Mouse (Mus musculus): Measurements from ENCODE around the gene Chmp5.

Chmp5 gene

GRCm38 (mm10) chr4:40946516-40947121 lies 1.6 kb upstream of the Chmp5 start:
- no peak for DNase-seq (ENCODE audit: low read depth, low spot score)

- DNase-seq (ENCODE audit: low read depth, low spot score), result peak; percentile 32
These were observed 545 bp upstream of the Chmp5 start for GRCm38 (mm10) chr4:40947565-40948159.

GRCm38 (mm10) chr4:40953521-40953920 lies 5.3 kb downstream of the Chmp5 start:
- peak; percentile 47 for DNase-seq (ENCODE audit: low read depth, low spot score)

GRCm38 (mm10) chr4:40955942-40956341 lies 7.7 kb downstream of the Chmp5 start:
- DNase-seq (ENCODE audit: low read depth, low spot score), result no peak

- peak; percentile 52 for DNase-seq (ENCODE audit: low read depth, low spot score)
These were observed 15.3 kb downstream of the Chmp5 start for GRCm38 (mm10) chr4:40963536-40963935.

GRCm38 (mm10) chr4:40969161-40969560 lies 21.0 kb downstream of the Chmp5 start:
- DNase-seq (ENCODE audit: low read depth, low spot score), result no peak

- DNase-seq (ENCODE audit: low read depth, low spot score), result peak; percentile 28
These were observed 21.8 kb downstream of the Chmp5 start for GRCm38 (mm10) chr4:40969781-40970591.

GRCm38 (mm10) chr4:40970592-40970841 lies 22.3 kb downstream of the Chmp5 start:
- DNase-seq (ENCODE audit: low read depth, low spot score), result no peak

GRCm38 (mm10) chr4:40970842-40971701 lies 22.9 kb downstream of the Chmp5 start, which contains the start of gene Nfx1:
Gene Nfx1 (plus strand): TSS chr4:40970906.
- DNase-seq (ENCODE audit: low read depth, low spot score), result peak; percentile 99

GRCm38 (mm10) chr4:40971744-40972143 lies 23.5 kb downstream of the Chmp5 start:
- peak; percentile 58 for DNase-seq (ENCODE audit: low read depth, low spot score)

GRCm38 (mm10) chr4:40974011-40974410 lies 25.8 kb downstream of the Chmp5 start:
- DNase-seq (ENCODE audit: low read depth, low spot score), result peak; percentile 20

- no peak for DNase-seq (ENCODE audit: low read depth, low spot score)
These were observed 27.5 kb downstream of the Chmp5 start for GRCm38 (mm10) chr4:40975678-40976077.

- no peak for DNase-seq (ENCODE audit: low read depth, low spot score)
These were observed 28.4 kb downstream of the Chmp5 start for GRCm38 (mm10) chr4:40976651-40977050.

GRCm38 (mm10) chr4:40979430-40979829 lies 31.2 kb downstream of the Chmp5 start:
- no peak for DNase-seq (ENCODE audit: low read depth, low spot score)

- no peak for DNase-seq (ENCODE audit: low read depth, low spot score)
These were observed 34.3 kb downstream of the Chmp5 start for GRCm38 (mm10) chr4:40982486-40982885.

GRCm38 (mm10) chr4:40983686-40984085 lies 35.5 kb downstream of the Chmp5 start:
- DNase-seq (ENCODE audit: low read depth, low spot score), result no peak

- no peak for DNase-seq (ENCODE audit: low read depth, low spot score)
These were observed 41.4 kb downstream of the Chmp5 start for GRCm38 (mm10) chr4:40989633-40990032.

GRCm38 (mm10) chr4:40996302-40996701 lies 48.1 kb downstream of the Chmp5 start:
- DNase-seq (ENCODE audit: low read depth, low spot score), result no peak

GRCm38 (mm10) chr4:40997916-40998315 lies 49.7 kb downstream of the Chmp5 start:
- DNase-seq (ENCODE audit: low read depth, low spot score), result no peak

- no peak for DNase-seq (ENCODE audit: low read depth, low spot score)
These were observed 52.1 kb downstream of the Chmp5 start for GRCm38 (mm10) chr4:41000271-41000670.

- peak; percentile 29 for DNase-seq (ENCODE audit: low read depth, low spot score)
These were observed 52.8 kb downstream of the Chmp5 start for GRCm38 (mm10) chr4:41000842-41001639.
